Mouse (Mus musculus) hematopoietic stem cell, adult 5-6 weeks (primary cell): Measurements from ENCODE around the gene Atp5f1. TPM values are rescaled to one million over a fixed set of nuclear protein-coding genes. Genes with fewer than 3 reads are reported as not detected.

ENCODE experiments used
- total RNA-seq: library from RNA; stranded (forward); fragments of 172-1452, 232-1000 nt; gene quantifications from 2 replicates; pipeline ENCODE4 v1.2.3, GENCODE M21; 2017

The Atp5f1 gene
- total RNA-seq, 1 experiment from 2014 or later = 404 TPM

Other genes with a start within 250 kb of the Atp5f1 start
- gene Rap1a, start 158.8 kb downstream of the Atp5f1 start, total RNA-seq = 130 and 153 TPM in 2 replicates
- 0.38 TPM in 1 of 2 replicates, not detected in the other for gene Adora3, start 89.2 kb downstream of the Atp5f1 start, total RNA-seq
- 1.8 TPM in 1 of 2 replicates, not detected in the other for gene Tmigd3, start 89.2 kb downstream of the Atp5f1 start, total RNA-seq
- 3.9 and 7.4 TPM in 2 replicates for gene I830077J02Rik, start 27.4 kb downstream of the Atp5f1 start, total RNA-seq
- gene Wdr77, start 730 bp downstream of the Atp5f1 start, total RNA-seq = 40.0 and 44.0 TPM in 2 replicates
- 0.55 and 3.2 TPM in 2 replicates for gene Ovgp1, start 13.6 kb upstream of the Atp5f1 start, total RNA-seq
- not detected in 2 replicates for gene Pifo, start 54.5 kb upstream of the Atp5f1 start, total RNA-seq
- 2.5 and 5.3 TPM in 2 replicates for gene Chil5, start 72.7 kb upstream of the Atp5f1 start, total RNA-seq
- gene Chia1, start 153.1 kb upstream of the Atp5f1 start, total RNA-seq = 0.69 TPM in 1 of 2 replicates, not detected in the other
- gene Chil3, start 207.5 kb upstream of the Atp5f1 start, total RNA-seq = 106 and 442 TPM in 2 replicates